Mouse (Mus musculus): ENCODE measurements at regions not wholly inside any gene's neighbourhood (a gene's known extent, or its start where the extent isn't known, plus 50 kb on each side); places are given as distances from the start of the nearest gene placed in this dataset.

GRCm38 (mm10) chr7:37845201-37845600 is 71.8 kb upstream of the Zfp536 start:
- Histone ChIP-seq H3K4me1 (ENCODE audit: control insufficient read depth, insufficient read depth, low read length) (no peaks in the 10 kb centered on the region), H3K9me3 (replicated peaks; ENCODE audit: control insufficient read depth, insufficient read depth, low read length, poor library complexity, severe bottlenecking) (no peaks in the 10 kb centered on the region), H3K9ac (ENCODE audit: low read depth, poor library complexity, severe bottlenecking) (no peak overlapping the region), H3K4me3 (ENCODE audit: low read depth, low read length) (no peak overlapping the region), H3K27ac (ENCODE audit: insufficient read depth, low read length) (no peak overlapping the region), H3K27me3 (ENCODE audit: control insufficient read depth, insufficient read depth, low read length, poor library complexity, severe bottlenecking) (no peaks in the 10 kb centered on the region), H3K36me3 (ENCODE audit: control insufficient read depth, insufficient read depth, low read length, poor library complexity, severe bottlenecking) (no peaks in the 10 kb centered on the region)
- TF ChIP-seq CTCF (IDR thresholded peaks at IDR 0.05; ENCODE audit: low read depth, low read length) (no peak), POLR2A (IDR thresholded peaks at IDR 0.05; ENCODE audit: insufficient read depth, low read length) (no peak), EP300 (IDR thresholded peaks at IDR 0.05; ENCODE audit: insufficient read depth, low read depth, low read length) (no peak)

- no peaks in the 10 kb centered on the region for H3K36me3 ChIP-seq (ENCODE audit: control insufficient read depth, insufficient read depth, low read length, poor library complexity, severe bottlenecking)
- H3K9me3 ChIP-seq (replicated peaks; ENCODE audit: control insufficient read depth, insufficient read depth, low read length, poor library complexity, severe bottlenecking), result no peaks in the 10 kb centered on the region
- TF ChIP-seq EP300 (IDR thresholded peaks at IDR 0.05; ENCODE audit: insufficient read depth, low read depth, low read length), result no peak
- TF ChIP-seq CTCF (IDR thresholded peaks at IDR 0.05; ENCODE audit: low read depth, low read length), result no peak
- TF ChIP-seq POLR2A (IDR thresholded peaks at IDR 0.05; ENCODE audit: insufficient read depth, low read length), result no peak
- H3K9ac ChIP-seq (ENCODE audit: low read depth, poor library complexity, severe bottlenecking), result peak overlapping the region; percentile 25; the same call in 1 of the 2 replicates
- no peaks in the 10 kb centered on the region for H3K27me3 ChIP-seq (ENCODE audit: control insufficient read depth, insufficient read depth, low read length, poor library complexity, severe bottlenecking)
- H3K27ac ChIP-seq (ENCODE audit: insufficient read depth, low read length), result 0 out of 2 replicates have a peak overlapping the region, but pooled peaks have one; percentile 12
- peak overlapping the region; percentile 61 for H3K4me3 ChIP-seq (ENCODE audit: low read depth, low read length)
- H3K4me1 ChIP-seq (ENCODE audit: control insufficient read depth, insufficient read depth, low read length), result no peaks in the 10 kb centered on the region
Observed at GRCm38 (mm10) chr7:37842000-37842513, 68.6 kb upstream of the Zfp536 start.

- H3K4me3 ChIP-seq (ENCODE audit: low read depth, low read length), result no peak overlapping the region
- TF ChIP-seq EP300 (IDR thresholded peaks at IDR 0.05; ENCODE audit: insufficient read depth, low read depth, low read length) (no peak), CTCF (IDR thresholded peaks at IDR 0.05; ENCODE audit: low read depth, low read length) (no peak), POLR2A (IDR thresholded peaks at IDR 0.05; ENCODE audit: insufficient read depth, low read length) (no peak)
- H3K4me1 ChIP-seq (ENCODE audit: control insufficient read depth, insufficient read depth, low read length), result no peaks in the 10 kb centered on the region
- H3K36me3 ChIP-seq (ENCODE audit: control insufficient read depth, insufficient read depth, low read length, poor library complexity, severe bottlenecking), result no peaks in the 10 kb centered on the region
- no peaks in the 10 kb centered on the region for H3K9me3 ChIP-seq (replicated peaks; ENCODE audit: control insufficient read depth, insufficient read depth, low read length, poor library complexity, severe bottlenecking)
- H3K27ac ChIP-seq (ENCODE audit: insufficient read depth, low read length), result no peak overlapping the region
- H3K27me3 ChIP-seq (ENCODE audit: control insufficient read depth, insufficient read depth, low read length, poor library complexity, severe bottlenecking), result no peaks in the 10 kb centered on the region
- H3K9ac ChIP-seq (ENCODE audit: low read depth, poor library complexity, severe bottlenecking), result no peak overlapping the region
Observed at GRCm38 (mm10) chr7:37841549-37841948, 68.1 kb upstream of the Zfp536 start.

GRCm38 (mm10) chr7:37837883-37838282 is 64.4 kb upstream of the Zfp536 start:
- H3K4me1 ChIP-seq (ENCODE audit: control insufficient read depth, insufficient read depth, low read length), result no peaks in the 10 kb centered on the region
- H3K27me3 ChIP-seq (ENCODE audit: control insufficient read depth, insufficient read depth, low read length, poor library complexity, severe bottlenecking), result no peaks in the 10 kb centered on the region
- no peak for TF ChIP-seq EP300 (IDR thresholded peaks at IDR 0.05; ENCODE audit: insufficient read depth, low read depth, low read length)
- no peak for TF ChIP-seq CTCF (IDR thresholded peaks at IDR 0.05; ENCODE audit: low read depth, low read length)
- no peak for TF ChIP-seq POLR2A (IDR thresholded peaks at IDR 0.05; ENCODE audit: insufficient read depth, low read length)
- no peaks in the 10 kb centered on the region for H3K9me3 ChIP-seq (replicated peaks; ENCODE audit: control insufficient read depth, insufficient read depth, low read length, poor library complexity, severe bottlenecking)
- no peaks in the 10 kb centered on the region for H3K36me3 ChIP-seq (ENCODE audit: control insufficient read depth, insufficient read depth, low read length, poor library complexity, severe bottlenecking)
- no peak overlapping the region for H3K27ac ChIP-seq (ENCODE audit: insufficient read depth, low read length)
- H3K9ac ChIP-seq (ENCODE audit: low read depth, poor library complexity, severe bottlenecking), result no peak overlapping the region
- H3K4me3 ChIP-seq (ENCODE audit: low read depth, low read length), result no peak overlapping the region

- H3K27me3 ChIP-seq (ENCODE audit: control insufficient read depth, insufficient read depth, low read length, poor library complexity, severe bottlenecking), result no peaks in the 10 kb centered on the region
- H3K36me3 ChIP-seq (ENCODE audit: control insufficient read depth, insufficient read depth, low read length, poor library complexity, severe bottlenecking), result no peaks in the 10 kb centered on the region
- peaks cover under 1% of the 10 kb centered on the region for H3K4me1 ChIP-seq (ENCODE audit: control insufficient read depth, insufficient read depth, low read length)
- H3K9me3 ChIP-seq (replicated peaks; ENCODE audit: control insufficient read depth, insufficient read depth, low read length, poor library complexity, severe bottlenecking), result no peaks in the 10 kb centered on the region
- no peak overlapping the region for H3K9ac ChIP-seq (ENCODE audit: low read depth, poor library complexity, severe bottlenecking)
- TF ChIP-seq EP300 (IDR thresholded peaks at IDR 0.05; ENCODE audit: insufficient read depth, low read depth, low read length) (no peak), POLR2A (IDR thresholded peaks at IDR 0.05; ENCODE audit: insufficient read depth, low read length) (no peak), CTCF (IDR thresholded peaks at IDR 0.05; ENCODE audit: low read depth, low read length) (no peak)
- no peak overlapping the region for H3K4me3 ChIP-seq (ENCODE audit: low read depth, low read length)
- no peak overlapping the region for H3K27ac ChIP-seq (ENCODE audit: insufficient read depth, low read length)
Observed at GRCm38 (mm10) chr7:37837372-37837771, 63.9 kb upstream of the Zfp536 start.

- no peaks in the 10 kb centered on the region for H3K9me3 ChIP-seq (replicated peaks; ENCODE audit: control insufficient read depth, insufficient read depth, low read length, poor library complexity, severe bottlenecking)
- no peak for TF ChIP-seq EP300 (IDR thresholded peaks at IDR 0.05; ENCODE audit: insufficient read depth, low read depth, low read length)
- no peak for TF ChIP-seq CTCF (IDR thresholded peaks at IDR 0.05; ENCODE audit: low read depth, low read length)
- no peak for TF ChIP-seq POLR2A (IDR thresholded peaks at IDR 0.05; ENCODE audit: insufficient read depth, low read length)
- no peaks in the 10 kb centered on the region for H3K36me3 ChIP-seq (ENCODE audit: control insufficient read depth, insufficient read depth, low read length, poor library complexity, severe bottlenecking)
- no peak overlapping the region for H3K9ac ChIP-seq (ENCODE audit: low read depth, poor library complexity, severe bottlenecking)
- H3K27ac ChIP-seq (ENCODE audit: insufficient read depth, low read length), result no peak overlapping the region
- H3K4me1 ChIP-seq (ENCODE audit: control insufficient read depth, insufficient read depth, low read length), result peaks cover 4% of the 10 kb centered on the region
- H3K27me3 ChIP-seq (ENCODE audit: control insufficient read depth, insufficient read depth, low read length, poor library complexity, severe bottlenecking), result no peaks in the 10 kb centered on the region
- H3K4me3 ChIP-seq (ENCODE audit: low read depth, low read length), result no peak overlapping the region
Observed at GRCm38 (mm10) chr7:37833420-37833819, 60.0 kb upstream of the Zfp536 start.

All from ES-Bruce4 (cell line).